Mouse (Mus musculus) embryonic facial prominence, embryonic 15.5 days (tissue): Measurements from ENCODE around the gene Mb21d2. TPM values are rescaled to one million over a fixed set of nuclear protein-coding genes. Genes with fewer than 3 reads are reported as not detected.

Experiments used
- ATAC-seq: fragments of 200-750 bp; cut with Nextera tagmentation; 2 replicates; pipeline ENCODE4 v1.8.0; 2017; ENCODE audit warnings: low read depth, moderate TSS enrichment; ENCODE audit not compliant: insufficient number of reproducible peaks, low FRiP score, low TSS enrichment
- H3K27ac ChIP-seq: fragments of 300-500 bp; sonication (generic); replicated peaks from 2 replicates; pipeline ENCODE4 v1.5.1; 2015; ENCODE audit warnings: mild to moderate bottlenecking, inconsistent platforms
- H3K27me3 ChIP-seq: fragments of 300-500 bp; sonication (generic); 2 replicates; pipeline ENCODE4 v1.6.1; 2015; ENCODE audit warnings: inconsistent platforms
- H3K36me3 ChIP-seq: fragments of 300-500 bp; sonication (generic); 2 replicates; pipeline ENCODE4 v1.6.1; 2015; ENCODE audit warnings: mild to moderate bottlenecking, inconsistent platforms
- H3K4me1 ChIP-seq: fragments of 300-500 bp; sonication (generic); 2 replicates; pipeline ENCODE4 v1.6.1; 2015; ENCODE audit warnings: inconsistent platforms
- H3K4me2 ChIP-seq: fragments of 300-500 bp; sonication (generic); replicated peaks from 2 replicates; pipeline ENCODE4 v1.6.1; 2015; ENCODE audit warnings: mild to moderate bottlenecking, inconsistent platforms
- H3K4me3 ChIP-seq: fragments of 300-500 bp; sonication (generic); replicated peaks from 2 replicates; pipeline ENCODE4 v1.5.1; 2015; ENCODE audit warnings: mild to moderate bottlenecking, inconsistent platforms
- H3K9ac ChIP-seq: fragments of 300-500 bp; sonication (generic); 2 replicates; pipeline ENCODE4 v1.6.1; 2015; ENCODE audit warnings: inconsistent platforms
- H3K9me3 ChIP-seq: fragments of 300-500 bp; sonication (generic); replicated peaks from 2 replicates; pipeline ENCODE4 v1.6.1; 2016; ENCODE audit warnings: inconsistent platforms
- WGBS: fragments of 180-500 bp; shearing (Covaris S2); methylation state at CpG from one replicate; pipeline ENCODE4 v1.1.7; 2015; 5-methylcytosine and 5-hydroxymethylcytosine counted together
- polyA plus RNA-seq: library from polyadenylated mRNA; unstranded; fragments of >200 nt; fragmentation: Nextera tagmentation; extraction: Ambion mirVana; gene quantifications from 2 replicates; pipeline ENCODE4 v1.2.1, GENCODE M21; 2015

The Mb21d2 gene
- polyA plus RNA-seq, 1 experiment from 2014 or later, result 6.2 TPM

GRCm38 (mm10) chr16:28928466-28928814 lies 1.0 kb downstream of the Mb21d2 start:
- H3K4me1 ChIP-seq, result peaks cover 12% of the 10 kb centered on the region
- WGBS, result under 1% methylated on average over 10 of the region's 10 CpGs
- peak overlapping the region; percentile 87 for H3K27ac ChIP-seq
- peak overlapping the region; percentile 89 for H3K4me2 ChIP-seq
- H3K27me3 ChIP-seq, result no peaks in the 10 kb centered on the region
- H3K9ac ChIP-seq, result peak overlapping the region; percentile 70
- H3K36me3 ChIP-seq, result no peaks in the 10 kb centered on the region
- H3K9me3 ChIP-seq, result no peaks in the 10 kb centered on the region
- H3K4me3 ChIP-seq, result peak overlapping the region; percentile 85
- ATAC-seq, result peak; percentile 64; the same call in 1 of the 2 replicates

DNA sequence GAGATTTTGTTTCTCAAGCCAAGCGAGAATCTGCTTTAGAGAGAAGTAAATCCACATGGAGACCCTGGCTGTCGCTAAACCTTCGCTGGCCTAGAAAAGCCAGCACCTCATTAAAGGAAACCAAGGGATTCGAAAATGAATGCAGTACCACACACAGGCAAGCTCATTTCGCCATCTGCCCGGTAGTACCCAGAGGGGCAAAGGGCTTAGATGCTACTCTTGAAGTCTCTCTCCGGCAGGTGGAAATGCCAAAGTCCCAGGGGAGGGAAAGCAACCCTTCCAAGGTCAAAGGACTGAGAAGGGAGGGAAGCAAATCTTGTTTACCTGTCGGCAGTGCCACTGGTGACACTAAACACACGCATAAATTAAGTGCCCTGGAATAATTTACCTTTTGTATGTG lies 2.1 kb downstream of the Mb21d2 start:
- Histone ChIP-seq H3K36me3 (no peaks in the 10 kb centered on the region), H3K4me1 (peaks cover 12% of the 10 kb centered on the region), H3K27ac (no peak overlapping the region), H3K9me3 (no peaks in the 10 kb centered on the region), H3K4me3 (peak overlapping the region; percentile 85; the same call in 1 of the 2 replicates), H3K9ac (0 out of 2 replicates have a peak overlapping the region, but pooled peaks have one; percentile 4), H3K27me3 (no peaks in the 10 kb centered on the region), H3K4me2 (no peak overlapping the region; the same call in 1 of the 2 replicates)
- 46% methylated on average over 9 of the region's 9 CpGs for WGBS
- no peak for ATAC-seq

- ATAC-seq, result peak; percentile 35
- Histone ChIP-seq H3K27me3 (no peaks in the 10 kb centered on the region), H3K9me3 (no peaks in the 10 kb centered on the region), H3K27ac (no peak overlapping the region), H3K4me2 (no peak overlapping the region), H3K9ac (no peak overlapping the region), H3K4me1 (peaks cover 3% of the 10 kb centered on the region), H3K4me3 (no peak overlapping the region), H3K36me3 (no peaks in the 10 kb centered on the region)
- 57% methylated on average over 11 of the region's 11 CpGs for WGBS
These were observed 10.1 kb downstream of the Mb21d2 start for GRCm38 (mm10) chr16:28919320-28919885.

- H3K9ac ChIP-seq, result no peak overlapping the region
- H3K27ac ChIP-seq, result no peak overlapping the region
- H3K4me3 ChIP-seq, result no peak overlapping the region
- H3K9me3 ChIP-seq, result no peaks in the 10 kb centered on the region
- no peak overlapping the region for H3K4me2 ChIP-seq
- WGBS, result 57% methylated on average over 7 of the region's 7 CpGs
- no peaks in the 10 kb centered on the region for H3K27me3 ChIP-seq
- H3K4me1 ChIP-seq, result peaks cover 3% of the 10 kb centered on the region
- no peaks in the 10 kb centered on the region for H3K36me3 ChIP-seq
- ATAC-seq, result no peak
These were observed 14.1 kb downstream of the Mb21d2 start for GRCm38 (mm10) chr16:28915362-28915761.

DNA sequence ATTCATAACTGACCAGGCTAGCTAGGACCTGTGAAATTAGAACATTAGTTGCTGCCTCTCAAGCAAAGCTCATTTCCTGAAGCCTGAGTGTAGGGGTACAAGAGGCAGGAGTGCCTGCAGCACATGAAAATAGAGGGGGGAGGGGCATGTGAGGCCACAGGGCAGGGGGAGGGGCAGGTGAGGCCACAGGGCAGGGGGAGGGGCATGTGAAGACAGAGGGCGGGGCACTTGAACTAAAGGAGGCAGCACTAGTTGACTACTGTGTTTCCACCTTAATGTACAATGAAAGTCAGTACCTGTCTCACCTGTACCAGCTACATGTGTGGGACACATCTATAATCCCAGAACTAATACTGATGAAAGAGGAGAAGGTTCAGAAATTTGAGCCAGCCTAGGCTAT lies 14.8 kb downstream of the Mb21d2 start:
- ATAC-seq, result no peak; the same call in 1 of the 2 replicates
- no peak overlapping the region for H3K9ac ChIP-seq
- no peak overlapping the region for H3K4me3 ChIP-seq
- H3K27me3 ChIP-seq, result no peaks in the 10 kb centered on the region
- no peaks in the 10 kb centered on the region for H3K9me3 ChIP-seq
- 82% methylated on average over 1 of the region's 1 CpGs for WGBS
- no peak overlapping the region for H3K27ac ChIP-seq
- peaks cover 3% of the 10 kb centered on the region for H3K4me1 ChIP-seq
- H3K4me2 ChIP-seq, result no peak overlapping the region
- no peaks in the 10 kb centered on the region for H3K36me3 ChIP-seq

GRCm38 (mm10) chr16:28911414-28912050 lies 17.9 kb downstream of the Mb21d2 start:
- H3K36me3 ChIP-seq, result no peaks in the 10 kb centered on the region
- no peaks in the 10 kb centered on the region for H3K9me3 ChIP-seq
- ATAC-seq, result no peak
- no peak overlapping the region for H3K9ac ChIP-seq
- WGBS, result 72% methylated on average over 15 of the region's 15 CpGs
- H3K4me1 ChIP-seq, result no peaks in the 10 kb centered on the region; the same call in none of the 2 replicates
- H3K27me3 ChIP-seq, result no peaks in the 10 kb centered on the region
- no peak overlapping the region for H3K27ac ChIP-seq
- no peak overlapping the region for H3K4me3 ChIP-seq
- no peak overlapping the region for H3K4me2 ChIP-seq

DNA sequence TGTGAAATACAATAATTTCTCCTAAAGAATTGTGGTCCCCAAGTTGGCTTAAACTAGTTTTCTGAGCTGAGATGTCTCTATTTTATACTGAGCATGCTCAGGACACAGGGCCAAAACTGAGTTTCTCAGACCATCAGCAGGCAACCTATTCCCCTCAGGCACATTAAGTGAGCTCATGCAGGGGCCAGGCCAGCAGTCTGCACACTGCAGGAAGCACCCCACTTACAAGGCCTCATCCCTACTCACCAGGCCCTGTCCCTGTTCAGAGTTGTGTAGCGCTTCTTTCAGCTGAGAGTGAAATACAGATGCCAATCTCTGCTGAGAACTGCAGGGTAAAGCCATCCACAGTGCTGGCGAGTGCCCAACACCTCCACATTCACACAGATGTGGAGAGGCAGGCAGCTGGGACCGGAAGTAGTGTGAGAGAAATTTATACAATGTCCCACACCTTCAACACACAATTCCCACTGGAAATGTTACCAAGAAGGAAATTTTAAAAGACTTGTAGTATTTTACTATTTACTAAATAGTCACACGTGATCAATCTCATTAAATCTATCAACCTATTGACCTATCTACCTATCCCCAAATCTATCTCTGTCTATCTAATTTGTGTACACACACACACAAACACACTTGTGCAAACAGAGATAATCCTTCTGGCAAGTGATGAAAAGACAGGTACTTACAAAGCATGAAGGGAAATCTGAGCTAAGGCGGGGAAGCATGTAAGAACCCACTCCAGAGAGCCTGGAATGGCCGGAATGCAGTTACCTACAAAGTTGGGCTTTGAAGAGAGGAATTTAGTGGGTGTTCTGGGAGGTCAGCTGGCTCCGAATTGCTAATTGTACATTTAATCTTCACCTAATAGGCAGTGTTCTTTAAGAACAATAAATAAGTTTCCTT lies 22.9 kb downstream of the Mb21d2 start:
- 67% methylated on average over 7 of the region's 7 CpGs for WGBS
- H3K9me3 ChIP-seq, result no peaks in the 10 kb centered on the region
- no peak overlapping the region for H3K4me3 ChIP-seq
- H3K4me2 ChIP-seq, result no peak overlapping the region
- no peak overlapping the region for H3K9ac ChIP-seq
- no peak overlapping the region for H3K27ac ChIP-seq
- no peaks in the 10 kb centered on the region for H3K27me3 ChIP-seq
- no peaks in the 10 kb centered on the region; the same call in 1 of the 2 replicates for H3K4me1 ChIP-seq
- no peaks in the 10 kb centered on the region for H3K36me3 ChIP-seq
- ATAC-seq, result no peak

GRCm38 (mm10) chr16:28905567-28906289 lies 23.7 kb downstream of the Mb21d2 start:
- no peaks in the 10 kb centered on the region for H3K4me1 ChIP-seq
- H3K36me3 ChIP-seq, result no peaks in the 10 kb centered on the region
- no peaks in the 10 kb centered on the region for H3K9me3 ChIP-seq
- H3K27me3 ChIP-seq, result no peaks in the 10 kb centered on the region
- H3K4me3 ChIP-seq, result no peak overlapping the region
- 78% methylated on average over 11 of the region's 11 CpGs for WGBS
- no peak overlapping the region for H3K4me2 ChIP-seq
- no peak overlapping the region for H3K27ac ChIP-seq
- H3K9ac ChIP-seq, result no peak overlapping the region
- ATAC-seq, result no peak

GRCm38 (mm10) chr16:28902620-28903565 lies 26.6 kb downstream of the Mb21d2 start:
- H3K27ac ChIP-seq, result no peak overlapping the region
- no peak overlapping the region for H3K4me3 ChIP-seq
- peaks cover 11% of the 10 kb centered on the region; the same call in 1 of the 2 replicates for H3K4me1 ChIP-seq
- no peaks in the 10 kb centered on the region for H3K9me3 ChIP-seq
- H3K9ac ChIP-seq, result no peak overlapping the region
- no peak overlapping the region for H3K4me2 ChIP-seq
- H3K36me3 ChIP-seq, result no peaks in the 10 kb centered on the region
- peaks cover 4% of the 10 kb centered on the region; the same call in 1 of the 2 replicates for H3K27me3 ChIP-seq
- no peak for ATAC-seq
- WGBS, result 75% methylated on average over 14 of the region's 14 CpGs

GRCm38 (mm10) chr16:28899161-28899540 lies 30.3 kb downstream of the Mb21d2 start:
- no peak overlapping the region for H3K27ac ChIP-seq
- WGBS, result 56% methylated on average over 4 of the region's 4 CpGs
- H3K36me3 ChIP-seq, result no peaks in the 10 kb centered on the region
- H3K4me3 ChIP-seq, result no peak overlapping the region
- no peaks in the 10 kb centered on the region for H3K9me3 ChIP-seq
- H3K9ac ChIP-seq, result no peak overlapping the region
- peaks cover 16% of the 10 kb centered on the region for H3K4me1 ChIP-seq
- no peak overlapping the region for H3K4me2 ChIP-seq
- H3K27me3 ChIP-seq, result peaks cover 4% of the 10 kb centered on the region; the same call in 1 of the 2 replicates
- no peak for ATAC-seq
